Mouse (Mus musculus) liver, adult 2 months (tissue): Measurements from ENCODE around the gene Actr3.

ENCODE experiments used
- CTCF ChIP-seq: fragments of 200-500 bp; IDR thresholded peaks from 2 replicates; pipeline ENCODE4 v1.5.1; 2011; ENCODE audit warnings: low read depth, low read length, control low read depth
- POLR2A ChIP-seq: fragments of 200-500 bp; IDR thresholded peaks from 2 replicates; pipeline ENCODE4 v1.6.1; 2011; ENCODE audit warnings: low read length, control low read depth; ENCODE audit not compliant: insufficient read depth; ENCODE audit errors: extremely low read depth

DNA sequence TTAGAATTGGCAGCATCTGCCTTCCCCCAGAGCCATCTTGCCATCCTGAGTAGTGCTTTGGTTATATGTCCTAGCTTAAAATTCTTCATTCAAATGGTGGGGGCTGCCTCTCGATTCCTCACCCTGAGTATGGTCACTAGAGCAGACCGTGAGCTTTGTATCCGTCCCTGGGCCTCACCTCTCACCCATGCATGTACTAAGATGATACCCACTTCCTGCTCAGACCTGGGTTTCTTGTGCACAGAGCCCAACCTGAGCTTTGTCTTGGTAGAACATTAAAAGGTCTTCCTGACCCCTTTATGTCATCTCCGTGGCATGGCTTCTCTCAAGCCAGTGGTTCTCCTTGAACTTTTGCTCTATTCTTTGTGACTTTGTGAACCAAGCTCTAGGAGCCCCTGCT, 28.5 kb upstream of the Actr3 start:
- TF ChIP-seq CTCF (no peak), POLR2A (no peak)
